Mouse (Mus musculus) C2C12 (cell line): ENCODE data around the gene Mef2d.

Experiments used
- CEBPB ChIP-seq: IDR thresholded peaks from one replicate; pipeline ENCODE4 v1.6.1; 2011; ENCODE audit warnings: low read depth, mild to moderate bottlenecking, control low read depth, moderate library complexity
- CTCF ChIP-seq: IDR thresholded peaks from one replicate; pipeline ENCODE4 v1.5.1; 2011; ENCODE audit not compliant: control insufficient read depth, insufficient read depth, insufficient read length
- FOSL1 ChIP-seq: IDR thresholded peaks from one replicate; pipeline ENCODE4 v1.8.0; 2011; ENCODE audit warnings: mild to moderate bottlenecking, low read length; ENCODE audit not compliant: poor library complexity, insufficient read depth, severe bottlenecking
- MAX ChIP-seq: IDR thresholded peaks from one replicate; pipeline ENCODE4 v1.6.1; 2011; ENCODE audit warnings: mild to moderate bottlenecking, control low read depth
- MYOG ChIP-seq: IDR thresholded peaks from one replicate; pipeline ENCODE4 v1.6.1; 2011; ENCODE audit not compliant: control insufficient read depth, insufficient read length; ENCODE audit errors: extremely low read depth
- USF1 ChIP-seq: IDR thresholded peaks from one replicate; pipeline ENCODE4 v1.6.1; 2011; ENCODE audit warnings: low read depth, mild to moderate bottlenecking, control low read depth, moderate library complexity

GRCm38 (mm10) chr3:88125195-88125594 is 17.0 kb upstream of the Mef2d start:
- TF ChIP-seq MAX (no peak), CTCF (no peak), USF1 (no peak), MYOG (no peak), FOSL1 (no peak), CEBPB (no peak)
